Mouse (Mus musculus) hindbrain, embryonic 15.5 days (tissue): Measurements from ENCODE around the gene Ager. TPM values are rescaled to one million over a fixed set of nuclear protein-coding genes. Genes with fewer than 3 reads are reported as not detected.

Experiments
- ATAC-seq: fragments of 200-750 bp; cut with Nextera tagmentation; 2 replicates; pipeline ENCODE4 v1.8.0; 2017; ENCODE audit warnings: low read depth, moderate number of reproducible peaks, moderate TSS enrichment; ENCODE audit not compliant: low FRiP score
- H3K27ac ChIP-seq: fragments of 300-500 bp; sonication (generic); replicated peaks from 2 replicates; pipeline ENCODE4 v1.5.1; 2015; ENCODE audit warnings: mild to moderate bottlenecking, inconsistent platforms
- H3K27me3 ChIP-seq: fragments of 300-500 bp; sonication (generic); 2 replicates; pipeline ENCODE4 v1.6.1; 2015; ENCODE audit warnings: control low read depth, inconsistent platforms
- H3K36me3 ChIP-seq: fragments of 300-500 bp; sonication (generic); 2 replicates; pipeline ENCODE4 v1.6.1; 2015; ENCODE audit warnings: control low read depth, inconsistent platforms
- H3K4me1 ChIP-seq: fragments of 300-500 bp; sonication (generic); replicated peaks from 2 replicates; pipeline ENCODE4 v1.6.1; 2015; ENCODE audit warnings: control low read depth, inconsistent platforms
- H3K4me2 ChIP-seq: fragments of 300-500 bp; sonication (generic); 2 replicates; pipeline ENCODE4 v1.6.1; 2015; ENCODE audit warnings: moderate library complexity, mild to moderate bottlenecking, inconsistent platforms
- H3K4me3 ChIP-seq: fragments of 300-500 bp; sonication (generic); 2 replicates; pipeline ENCODE4 v1.5.1; 2015; ENCODE audit warnings: mild to moderate bottlenecking, inconsistent platforms
- H3K9ac ChIP-seq: fragments of 300-500 bp; sonication (generic); 2 replicates; pipeline ENCODE4 v1.6.1; 2015; ENCODE audit warnings: inconsistent platforms
- H3K9me3 ChIP-seq: fragments of 300-500 bp; sonication (generic); 2 replicates; pipeline ENCODE4 v1.6.1; 2016; ENCODE audit warnings: control low read depth, inconsistent platforms
- WGBS: fragments of 180-500 bp; shearing (Covaris S2); methylation state at CpG from one replicate; pipeline ENCODE4 v1.1.7; 2015; 5-methylcytosine and 5-hydroxymethylcytosine counted together
- polyA plus RNA-seq: library from polyadenylated mRNA; unstranded; fragments of >200 nt; fragmentation: Nextera tagmentation; extraction: Ambion mirVana; gene quantifications from 2 replicates; pipeline ENCODE4 v1.2.1, GENCODE M21; 2015

Gene Ager
- polyA plus RNA-seq, 1 experiment from 2014 or later = 1.8 TPM

- Histone ChIP-seq H3K9ac (no peak overlapping the region), H3K9me3 (no peaks in the 10 kb centered on the region), H3K27me3 (no peaks in the 10 kb centered on the region), H3K36me3 (no peaks in the 10 kb centered on the region), H3K4me3 (no peak overlapping the region), H3K4me2 (peak overlapping the region; percentile 14), H3K4me1 (no peaks in the 10 kb centered on the region), H3K27ac (peak overlapping the region; percentile 42; the same call in 1 of the 2 replicates)
- ATAC-seq = no peak
- WGBS = 53% methylated on average over 3 of the region's 3 CpGs
Observed at GRCm38 (mm10) chr17:34564796-34565195, 32.9 kb upstream of the Ager start.

- no peaks in the 10 kb centered on the region for H3K36me3 ChIP-seq
- no peak overlapping the region for H3K27ac ChIP-seq
- ATAC-seq = no peak
- WGBS = 72% methylated on average over 9 of the region's 9 CpGs
- H3K4me2 ChIP-seq = no peak overlapping the region
- no peak overlapping the region for H3K4me3 ChIP-seq
- no peaks in the 10 kb centered on the region for H3K4me1 ChIP-seq
- H3K9ac ChIP-seq = no peak overlapping the region
- no peaks in the 10 kb centered on the region for H3K27me3 ChIP-seq
- H3K9me3 ChIP-seq = no peaks in the 10 kb centered on the region
Observed at GRCm38 (mm10) chr17:34567311-34567710, 30.4 kb upstream of the Ager start.

DNA sequence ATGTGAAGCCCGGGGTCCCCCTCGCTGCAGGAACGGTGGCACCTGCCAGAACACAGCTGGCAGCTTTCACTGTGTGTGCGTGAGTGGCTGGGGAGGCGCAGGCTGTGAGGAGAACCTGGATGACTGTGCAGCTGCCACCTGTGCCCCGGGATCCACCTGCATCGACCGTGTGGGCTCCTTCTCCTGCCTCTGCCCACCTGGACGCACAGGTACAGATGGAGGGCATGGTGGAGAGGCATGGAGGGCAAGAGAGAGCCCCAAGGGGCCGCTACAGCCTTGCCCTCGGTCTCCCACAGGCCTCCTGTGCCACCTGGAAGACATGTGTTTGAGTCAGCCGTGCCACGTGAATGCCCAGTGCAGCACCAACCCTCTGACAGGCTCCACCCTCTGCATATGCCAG lies 29.2 kb upstream of the Ager start:
- Histone ChIP-seq H3K27me3 (no peaks in the 10 kb centered on the region), H3K9me3 (no peaks in the 10 kb centered on the region), H3K4me3 (no peak overlapping the region), H3K36me3 (no peaks in the 10 kb centered on the region), H3K4me1 (no peaks in the 10 kb centered on the region), H3K27ac (no peak overlapping the region), H3K9ac (no peak overlapping the region), H3K4me2 (no peak overlapping the region)
- no peak for ATAC-seq
- WGBS = 79% methylated on average over 13 of the region's 13 CpGs

DNA sequence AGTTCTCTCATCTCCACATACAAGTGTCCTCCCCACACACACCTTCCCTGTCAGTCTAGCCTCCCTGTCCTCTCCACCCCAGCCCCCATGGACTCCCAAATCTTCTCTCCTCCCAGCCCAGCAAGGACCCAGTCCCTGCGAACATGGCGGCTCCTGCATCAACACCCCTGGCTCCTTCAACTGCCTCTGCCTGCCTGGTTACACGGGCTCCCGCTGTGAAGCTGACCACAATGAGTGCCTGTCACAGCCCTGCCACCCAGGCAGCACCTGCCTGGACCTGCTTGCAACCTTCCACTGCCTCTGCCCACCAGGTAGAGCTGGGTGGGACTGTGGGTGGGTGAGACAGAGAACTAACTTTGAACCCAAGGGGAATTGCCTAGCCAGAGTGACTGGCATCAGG lies 27.7 kb upstream of the Ager start:
- whole genome bisulfite sequencing = 66% methylated on average over 4 of the region's 4 CpGs
- Histone ChIP-seq H3K27me3 (no peaks in the 10 kb centered on the region), H3K4me3 (no peak overlapping the region), H3K4me1 (no peaks in the 10 kb centered on the region), H3K36me3 (no peaks in the 10 kb centered on the region), H3K9ac (no peak overlapping the region), H3K4me2 (no peak overlapping the region), H3K27ac (no peak overlapping the region), H3K9me3 (no peaks in the 10 kb centered on the region)
- ATAC-seq = no peak

- no peaks in the 10 kb centered on the region for H3K9me3 ChIP-seq
- no peaks in the 10 kb centered on the region for H3K36me3 ChIP-seq
- no peak overlapping the region for H3K27ac ChIP-seq
- H3K4me1 ChIP-seq = no peaks in the 10 kb centered on the region
- H3K27me3 ChIP-seq = no peaks in the 10 kb centered on the region
- ATAC-seq = no peak
- no peak overlapping the region for H3K9ac ChIP-seq
- no peak overlapping the region for H3K4me2 ChIP-seq
- 15% methylated on average over 5 of the region's 5 CpGs for WGBS
- H3K4me3 ChIP-seq = no peak overlapping the region
Observed at GRCm38 (mm10) chr17:34571875-34572274, 25.8 kb upstream of the Ager start.

DNA sequence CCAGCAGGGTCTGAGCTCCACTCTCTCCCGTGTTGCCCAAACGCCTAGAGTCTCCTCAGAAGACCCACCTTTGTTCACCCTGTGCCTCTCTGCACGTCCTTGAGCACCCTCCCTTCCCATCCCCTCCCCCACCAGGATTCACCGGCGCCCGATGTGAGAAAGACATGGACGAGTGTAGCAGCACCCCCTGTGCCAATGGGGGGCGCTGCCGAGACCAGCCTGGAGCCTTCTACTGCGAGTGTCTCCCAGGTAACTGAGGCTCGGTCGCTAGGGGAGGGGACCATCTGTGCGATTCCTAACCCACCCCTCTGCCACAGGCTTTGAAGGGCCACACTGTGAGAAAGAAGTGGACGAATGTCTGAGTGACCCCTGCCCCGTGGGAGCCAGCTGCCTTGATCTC lies 25.3 kb upstream of the Ager start:
- no peak overlapping the region for H3K27ac ChIP-seq
- no peaks in the 10 kb centered on the region for H3K36me3 ChIP-seq
- no peak overlapping the region for H3K4me2 ChIP-seq
- H3K9me3 ChIP-seq = no peaks in the 10 kb centered on the region
- 13% methylated on average over 14 of the region's 15 CpGs for WGBS
- no peak overlapping the region for H3K4me3 ChIP-seq
- H3K27me3 ChIP-seq = no peaks in the 10 kb centered on the region
- no peaks in the 10 kb centered on the region for H3K4me1 ChIP-seq
- H3K9ac ChIP-seq = no peak overlapping the region
- no peak for ATAC-seq

DNA sequence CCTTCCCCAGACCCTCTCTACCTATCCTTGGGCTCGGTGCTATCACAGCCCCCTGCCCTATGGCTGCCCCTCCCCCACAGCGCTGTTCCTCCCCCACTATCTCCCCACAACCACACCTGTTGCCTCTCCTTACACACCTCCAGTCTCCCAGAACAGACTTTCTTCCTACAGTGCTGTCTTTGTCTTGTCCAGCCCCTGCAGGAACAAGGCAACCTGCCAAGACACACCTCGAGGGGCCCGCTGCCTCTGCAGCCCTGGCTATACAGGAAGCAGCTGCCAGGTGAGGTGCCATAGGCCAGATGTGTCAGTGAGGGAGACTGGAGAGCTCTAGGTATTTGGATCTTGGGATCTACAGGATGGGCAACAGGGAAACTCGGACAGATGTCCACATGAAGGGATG lies 21.1 kb upstream of the Ager start:
- ATAC-seq = no peak
- Histone ChIP-seq H3K9me3 (no peaks in the 10 kb centered on the region), H3K4me1 (no peaks in the 10 kb centered on the region), H3K27ac (no peak overlapping the region), H3K9ac (no peak overlapping the region), H3K4me2 (no peak overlapping the region), H3K27me3 (no peaks in the 10 kb centered on the region), H3K36me3 (no peaks in the 10 kb centered on the region), H3K4me3 (no peak overlapping the region)
- 77% methylated on average over 5 of the region's 5 CpGs for WGBS

DNA sequence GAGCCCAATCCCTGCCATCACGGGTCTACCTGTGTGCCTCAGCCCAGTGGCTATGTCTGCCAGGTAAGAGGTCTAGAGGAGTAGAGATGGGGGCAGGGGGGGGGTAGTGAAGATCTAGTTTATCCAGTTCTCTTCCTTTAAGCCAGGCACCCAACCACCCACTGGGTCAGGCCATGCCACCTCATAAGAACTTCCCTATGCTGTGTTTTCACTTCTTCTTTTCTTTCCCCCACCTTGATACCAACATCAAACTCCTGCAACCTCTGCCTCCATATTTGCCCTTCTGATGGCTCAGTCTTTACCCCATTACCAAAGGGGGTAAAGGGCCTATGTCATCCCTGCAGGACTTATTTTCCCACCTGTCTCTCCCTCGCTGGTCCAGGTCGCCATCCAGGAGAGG lies 19.6 kb upstream of the Ager start:
- WGBS = 88% methylated on average over 3 of the region's 3 CpGs
- H3K9me3 ChIP-seq = no peaks in the 10 kb centered on the region
- H3K27me3 ChIP-seq = no peaks in the 10 kb centered on the region

GRCm38 (mm10) chr17:34582528-34582927 lies 15.1 kb upstream of the Ager start:
- no peaks in the 10 kb centered on the region for H3K36me3 ChIP-seq
- no peaks in the 10 kb centered on the region for H3K9me3 ChIP-seq
- no peak overlapping the region for H3K9ac ChIP-seq
- H3K27ac ChIP-seq = no peak overlapping the region
- WGBS = 88% methylated on average over 12 of the region's 12 CpGs
- H3K4me2 ChIP-seq = no peak overlapping the region
- H3K4me3 ChIP-seq = no peak overlapping the region
- no peak for ATAC-seq
- H3K27me3 ChIP-seq = no peaks in the 10 kb centered on the region
- peaks cover 12% of the 10 kb centered on the region for H3K4me1 ChIP-seq

More for the DNA sequence above, 19.6 kb upstream of the Ager start:
- no peak overlapping the region for H3K27ac ChIP-seq
- no peak overlapping the region for H3K4me3 ChIP-seq
- no peak overlapping the region for H3K9ac ChIP-seq
- no peaks in the 10 kb centered on the region for H3K36me3 ChIP-seq
- ATAC-seq = no peak
- H3K4me2 ChIP-seq = no peak overlapping the region
- H3K4me1 ChIP-seq = no peaks in the 10 kb centered on the region

DNA sequence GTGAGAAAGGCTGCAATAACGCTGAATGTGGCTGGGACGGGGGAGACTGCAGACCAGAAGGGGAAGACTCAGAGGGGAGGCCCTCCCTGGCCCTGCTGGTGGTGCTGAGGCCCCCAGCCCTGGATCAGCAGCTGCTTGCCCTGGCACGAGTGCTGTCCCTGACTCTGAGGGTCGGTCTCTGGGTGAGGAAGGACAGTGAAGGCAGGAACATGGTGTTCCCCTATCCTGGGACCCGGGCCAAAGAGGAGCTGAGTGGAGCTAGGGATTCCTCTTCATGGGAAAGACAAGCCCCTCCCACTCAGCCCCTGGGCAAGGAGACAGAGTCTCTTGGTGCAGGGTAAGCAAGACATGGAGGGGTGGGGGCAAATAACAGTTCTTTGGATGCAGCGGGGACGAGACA lies 14.3 kb upstream of the Ager start:
- H3K4me3 ChIP-seq = no peak overlapping the region
- no peaks in the 10 kb centered on the region for H3K27me3 ChIP-seq
- no peaks in the 10 kb centered on the region for H3K36me3 ChIP-seq
- H3K9ac ChIP-seq = no peak overlapping the region
- no peak overlapping the region for H3K27ac ChIP-seq
- 61% methylated on average over 7 of the region's 7 CpGs for WGBS
- H3K4me2 ChIP-seq = no peak overlapping the region
- no peaks in the 10 kb centered on the region for H3K9me3 ChIP-seq
- ATAC-seq = no peak
- H3K4me1 ChIP-seq = peaks cover 19% of the 10 kb centered on the region

- H3K4me3 ChIP-seq = no peak overlapping the region
- H3K27me3 ChIP-seq = no peaks in the 10 kb centered on the region
- no peaks in the 10 kb centered on the region for H3K36me3 ChIP-seq
- H3K4me1 ChIP-seq = peaks cover 23% of the 10 kb centered on the region
- H3K4me2 ChIP-seq = no peak overlapping the region
- no peaks in the 10 kb centered on the region for H3K9me3 ChIP-seq
- 88% methylated on average over 8 of the region's 8 CpGs for WGBS
- no peak overlapping the region for H3K27ac ChIP-seq
- H3K9ac ChIP-seq = no peak overlapping the region
- no peak for ATAC-seq
Observed at GRCm38 (mm10) chr17:34583819-34584218, 13.8 kb upstream of the Ager start.

DNA sequence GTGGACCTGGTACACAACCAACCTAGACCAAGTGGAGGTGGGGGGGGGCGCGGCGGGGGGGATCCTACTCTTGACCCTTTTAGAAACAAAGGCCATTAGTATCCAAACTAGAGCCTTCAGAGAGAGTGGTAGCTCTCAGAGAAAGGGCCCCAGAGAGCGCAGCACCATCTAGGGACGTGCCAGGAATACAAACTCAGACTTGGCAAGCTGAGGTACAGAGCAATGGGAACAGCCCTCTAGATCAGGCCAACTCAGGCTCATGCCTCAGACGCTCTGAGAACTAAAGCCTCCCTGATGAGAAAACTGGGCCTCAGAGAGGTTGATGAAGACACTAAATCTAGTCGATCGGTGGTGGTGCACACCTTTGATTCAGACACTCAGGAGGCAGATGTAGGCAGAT lies 12.5 kb upstream of the Ager start:
- Histone ChIP-seq H3K4me2 (no peak overlapping the region), H3K4me1 (peaks cover 32% of the 10 kb centered on the region), H3K36me3 (no peaks in the 10 kb centered on the region), H3K27ac (0 out of 2 replicates have a peak overlapping the region, but pooled peaks have one; percentile 23), H3K4me3 (no peak overlapping the region), H3K9me3 (no peaks in the 10 kb centered on the region), H3K9ac (no peak overlapping the region), H3K27me3 (no peaks in the 10 kb centered on the region)
- WGBS = 83% methylated on average over 8 of the region's 8 CpGs
- ATAC-seq = no peak
